Mouse (Mus musculus) common myeloid progenitor, adult 5-6 weeks (primary cell): Measurements from ENCODE around the gene Malsu1. TPM values are rescaled to one million over a fixed set of nuclear protein-coding genes. Genes with fewer than 3 reads are reported as not detected.

Source experiments
- ATAC-seq: replicated peaks from 2 replicates; pipeline ENCODE4 v1.8.0; 2016; ENCODE audit warnings: low read depth, mild to moderate bottlenecking, moderate TSS enrichment, inconsistent platforms; ENCODE audit not compliant: poor library complexity, severe bottlenecking
- total RNA-seq: library from RNA; stranded (forward); fragments of 200-1000, 187-1606 nt; gene quantifications from 2 replicates; pipeline ENCODE4 v1.2.3, GENCODE M21; 2017

Malsu1 gene
- total RNA-seq, 1 experiment from 2014 or later, result 48.2 TPM

GRCm38 (mm10) chr6:49130328-49130727 is 56.7 kb downstream of the Malsu1 start:
- ATAC-seq, result no peak

- no peak for ATAC-seq
Observed at GRCm38 (mm10) chr6:49131855-49132254, 58.3 kb downstream of the Malsu1 start.

- ATAC-seq, result no peak
Observed at GRCm38 (mm10) chr6:49132352-49133090, 58.9 kb downstream of the Malsu1 start.

Other genes with a start within 250 kb of the Malsu1 start
- 33.7 and 54.6 TPM in 2 replicates for gene Tmem176a, start 232.9 kb upstream of the Malsu1 start, total RNA-seq
- gene Tmem176b, start 232.3 kb upstream of the Malsu1 start, total RNA-seq, result 137 and 148 TPM in 2 replicates
- gene Aoc1, start 200.9 kb upstream of the Malsu1 start, total RNA-seq, result 0.23 TPM in 1 of 2 replicates, not detected in the other
- not detected in 2 replicates for gene 1600015I10Rik, start 143.9 kb upstream of the Malsu1 start, total RNA-seq
- gene Doxl2, start 98.8 kb upstream of the Malsu1 start, total RNA-seq, result not detected in 2 replicates
- not detected in 2 replicates for gene Svs1, start 86.9 kb upstream of the Malsu1 start, total RNA-seq
- 0.27 TPM in 1 of 2 replicates, not detected in the other for gene Gpnmb, start 37.2 kb upstream of the Malsu1 start, total RNA-seq
- 0.18 and 0.19 TPM in 2 replicates for gene Igf2bp3, start 141.2 kb downstream of the Malsu1 start, total RNA-seq
- gene Tra2a, start 190.2 kb downstream of the Malsu1 start, total RNA-seq, result 160 and 162 TPM in 2 replicates
- 0.58 and 5.1 TPM in 2 replicates for gene Ccdc126, start 245.5 kb downstream of the Malsu1 start, total RNA-seq